Mouse (Mus musculus): ENCODE measurements around the gene Abcf2.

DNA sequence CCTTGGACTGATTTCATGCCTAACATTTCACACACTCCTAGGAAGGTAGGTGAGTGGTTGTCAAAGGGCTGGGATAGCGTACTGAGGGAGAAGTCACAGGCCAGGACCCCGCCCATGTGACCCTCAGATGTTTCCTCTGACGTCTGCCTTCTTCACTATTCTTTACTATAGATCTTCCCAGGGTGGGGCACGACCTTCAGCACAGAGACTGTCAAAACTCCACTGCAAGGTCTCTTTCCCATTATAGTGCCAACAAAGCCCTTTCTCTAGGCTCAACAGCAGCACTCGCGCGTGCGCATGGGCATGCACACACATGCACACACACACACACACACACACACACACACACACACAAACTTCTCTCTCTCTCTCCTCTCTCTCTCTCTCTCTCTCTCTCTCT, 53.5 kb downstream of the Abcf2 start:
- no peak for TF ChIP-seq CTCF (IDR thresholded peaks at IDR 0.05; ENCODE audit: insufficient read depth, low read length)
- TF ChIP-seq POLR2A (IDR thresholded peaks at IDR 0.05; ENCODE audit: borderline replicate concordance, extremely low read depth, low read depth, low read length) = no peak

All from lung, adult 2 months (tissue).